Mouse (Mus musculus) olfactory bulb, adult 2 months (tissue): ENCODE data around the gene Ndufaf7. TPM values are rescaled to one million over a fixed set of nuclear protein-coding genes. Genes with fewer than 3 reads are reported as not detected.

Experiments
- H3K27ac ChIP-seq: fragments of 200-500 bp; 2 replicates; pipeline ENCODE4 v1.5.1; 2012; ENCODE audit warnings: low read depth, low read length; ENCODE audit not compliant: insufficient read depth
- H3K4me1 ChIP-seq: fragments of 200-500 bp; 2 replicates; pipeline ENCODE4 v1.6.1; 2012; ENCODE audit warnings: low read length; ENCODE audit not compliant: control insufficient read depth, insufficient read depth
- H3K4me3 ChIP-seq: fragments of 200-500 bp; 2 replicates; pipeline ENCODE4 v1.5.1; 2012; ENCODE audit warnings: mild to moderate bottlenecking, low read depth, low read length, moderate library complexity; ENCODE audit not compliant: insufficient read depth
- CTCF ChIP-seq: fragments of 200-500 bp; IDR thresholded peaks from 2 replicates; pipeline ENCODE4 v1.5.1; 2012; ENCODE audit warnings: low read depth, mild to moderate bottlenecking, low read length, moderate library complexity; ENCODE audit not compliant: insufficient read depth
- POLR2A ChIP-seq: fragments of 200-500 bp; IDR thresholded peaks from 2 replicates; pipeline ENCODE4 v1.6.1; 2012; ENCODE audit warnings: mild to moderate bottlenecking, low read depth, low read length, moderate library complexity; ENCODE audit not compliant: insufficient read depth
- WGBS: fragments of 180-500 bp; shearing (Covaris S2); methylation state at CpG from one replicate; pipeline ENCODE4 v1.1.7; 2018; 5-methylcytosine and 5-hydroxymethylcytosine counted together
- polyA plus RNA-seq: library from polyadenylated mRNA; stranded (reverse); fragments of >200 nt; gene quantifications from 2 replicates; pipeline ENCODE4 v1.2.4, GENCODE M21; 2012; ENCODE audit warnings: low replicate concordance; ENCODE audit not compliant: missing spikeins, insufficient read depth, insufficient read length

Ndufaf7 gene
- polyA plus RNA-seq, 1 experiment, result not detected

- H3K4me1 ChIP-seq, result no peaks in the 10 kb centered on the region
- 94% methylated on average over 5 of the region's 5 CpGs for WGBS
- no peak overlapping the region for H3K4me3 ChIP-seq
- TF ChIP-seq POLR2A, result no peak
- TF ChIP-seq CTCF, result no peak
- no peak overlapping the region for H3K27ac ChIP-seq
These were observed 14.3 kb downstream of the Ndufaf7 start for GRCm38 (mm10) chr17:78951225-78951624.

- no peaks in the 10 kb centered on the region for H3K4me1 ChIP-seq
- TF ChIP-seq CTCF (no peak), POLR2A (no peak)
- no peak overlapping the region for H3K27ac ChIP-seq
- H3K4me3 ChIP-seq, result no peak overlapping the region
- 92% methylated on average over 5 of the region's 5 CpGs for WGBS
These were observed 15.1 kb downstream of the Ndufaf7 start for GRCm38 (mm10) chr17:78952070-78952469.

GRCm38 (mm10) chr17:78953240-78953639 lies 16.3 kb downstream of the Ndufaf7 start:
- Histone ChIP-seq H3K27ac (no peak overlapping the region), H3K4me1 (no peaks in the 10 kb centered on the region), H3K4me3 (no peak overlapping the region)
- TF ChIP-seq CTCF, result no peak
- no peak for TF ChIP-seq POLR2A
- WGBS, result 90% methylated on average over 8 of the region's 8 CpGs

GRCm38 (mm10) chr17:78959473-78959872 lies 22.5 kb downstream of the Ndufaf7 start:
- TF ChIP-seq CTCF (no peak), POLR2A (no peak)

GRCm38 (mm10) chr17:78964387-78964786 lies 27.5 kb downstream of the Ndufaf7 start:
- H3K27ac ChIP-seq, result no peak overlapping the region
- WGBS, result 20% methylated on average over 1 of the region's 1 CpGs
- H3K4me1 ChIP-seq, result 0 out of 2 replicates have a peak, but pooled peaks cover 2% of the 10 kb centered on the region

More at GRCm38 (mm10) chr17:78959473-78959872, 22.5 kb downstream of the Ndufaf7 start:
- Histone ChIP-seq H3K27ac (no peak overlapping the region), H3K4me3 (no peak overlapping the region), H3K4me1 (no peaks in the 10 kb centered on the region)
- WGBS, result 81% methylated on average over 6 of the region's 6 CpGs

GRCm38 (mm10) chr17:78966092-78966883 lies 29.4 kb downstream of the Ndufaf7 start:
- H3K4me1 ChIP-seq, result 0 out of 2 replicates have a peak, but pooled peaks cover 2% of the 10 kb centered on the region
- no peak overlapping the region for H3K27ac ChIP-seq
- 79% methylated on average over 11 of the region's 11 CpGs for WGBS
- no peak overlapping the region for H3K4me3 ChIP-seq
- TF ChIP-seq CTCF (no peak), POLR2A (no peak)

More at GRCm38 (mm10) chr17:78964387-78964786, 27.5 kb downstream of the Ndufaf7 start:
- H3K4me3 ChIP-seq, result no peak overlapping the region
- no peak for TF ChIP-seq POLR2A
- TF ChIP-seq CTCF, result no peak

- Histone ChIP-seq H3K4me1 (0 out of 2 replicates have a peak, but pooled peaks cover 2% of the 10 kb centered on the region), H3K4me3 (no peak overlapping the region), H3K27ac (no peak overlapping the region)
- no peak for TF ChIP-seq CTCF
- no peak for TF ChIP-seq POLR2A
- 74% methylated on average over 3 of the region's 3 CpGs for WGBS
These were observed 31.6 kb downstream of the Ndufaf7 start for GRCm38 (mm10) chr17:78968500-78968899.

GRCm38 (mm10) chr17:78983166-78983565 lies 46.2 kb downstream of the Ndufaf7 start:
- Histone ChIP-seq H3K27ac (no peak overlapping the region), H3K4me1 (no peaks in the 10 kb centered on the region), H3K4me3 (no peak overlapping the region)
- TF ChIP-seq POLR2A (no peak), CTCF (no peak)
- 90% methylated on average over 8 of the region's 8 CpGs for WGBS

- 96% methylated on average over 3 of the region's 3 CpGs for WGBS
- Histone ChIP-seq H3K4me3 (no peak overlapping the region), H3K27ac (no peak overlapping the region), H3K4me1 (no peaks in the 10 kb centered on the region)
- TF ChIP-seq POLR2A, result no peak
- no peak for TF ChIP-seq CTCF
These were observed 46.8 kb downstream of the Ndufaf7 start for GRCm38 (mm10) chr17:78983736-78984135.
